Mouse (Mus musculus): ENCODE results near the gene Meis1. TPM values are rescaled to one million over a fixed set of nuclear protein-coding genes. Genes with fewer than 3 reads are reported as not detected.
A peak's percentile ranks its signal among the peaks of the same experiment; 100 is the strongest.

Gene Meis1
- polyA plus RNA-seq, 1 experiment from 2014 or later, result 28.6 TPM

GRCm38 (mm10) chr11:18929779-18930728 lies 88.7 kb downstream of the Meis1 start:
- 34% methylated on average over 17 of the region's 17 CpGs for WGBS
- H3K9ac ChIP-seq, result no peak overlapping the region
- no peaks in the 10 kb centered on the region for H3K36me3 ChIP-seq (ENCODE audit: poor library complexity, severe bottlenecking)
- H3K4me2 ChIP-seq, result peak overlapping the region; percentile 43
- ATAC-seq, result peak; percentile 54; the same call in 1 of the 2 replicates
- H3K4me3 ChIP-seq, result 0 out of 2 replicates have a peak overlapping the region, but pooled peaks have one; percentile 2
- H3K9me3 ChIP-seq (replicated peaks), result no peaks in the 10 kb centered on the region
- no peaks in the 10 kb centered on the region; the same call in 1 of the 2 replicates for H3K27me3 ChIP-seq
- peaks cover 45% of the 10 kb centered on the region for H3K4me1 ChIP-seq
- peak overlapping the region; percentile 70 for H3K27ac ChIP-seq

DNA sequence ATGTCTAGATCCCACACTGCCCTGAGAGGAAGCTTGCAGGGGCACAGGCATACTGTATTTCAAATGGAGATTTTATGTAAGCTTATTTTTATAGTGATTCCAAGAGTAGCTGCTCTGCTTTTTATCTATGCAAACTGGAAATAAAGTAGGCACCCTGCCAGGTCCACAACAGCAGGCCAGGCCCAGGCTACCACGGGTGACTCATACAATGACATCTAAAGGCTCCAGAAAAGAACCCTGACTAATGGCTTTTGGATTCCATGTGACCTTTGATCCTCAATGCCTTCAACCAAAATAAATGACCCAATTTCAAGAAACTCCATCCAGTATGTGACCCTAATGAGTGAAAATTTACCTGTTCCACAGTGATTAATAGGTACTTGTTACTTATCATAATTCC lies 91.4 kb downstream of the Meis1 start:
- Histone ChIP-seq H3K4me2 (no peak overlapping the region), H3K36me3 (ENCODE audit: poor library complexity, severe bottlenecking) (no peaks in the 10 kb centered on the region), H3K4me3 (no peak overlapping the region), H3K9me3 (replicated peaks) (no peaks in the 10 kb centered on the region), H3K27ac (no peak overlapping the region), H3K9ac (no peak overlapping the region), H3K27me3 (no peaks in the 10 kb centered on the region; the same call in 1 of the 2 replicates), H3K4me1 (peaks cover 39% of the 10 kb centered on the region)
- 0% methylated on average over 1 of the region's 1 CpGs for WGBS
- no peak for ATAC-seq

- no peak overlapping the region for H3K4me3 ChIP-seq
- no peak overlapping the region for H3K4me2 ChIP-seq
- H3K27me3 ChIP-seq, result no peaks in the 10 kb centered on the region; the same call in 1 of the 2 replicates
- H3K9me3 ChIP-seq (replicated peaks), result no peaks in the 10 kb centered on the region
- no peak overlapping the region for H3K27ac ChIP-seq
- H3K4me1 ChIP-seq, result peaks cover 36% of the 10 kb centered on the region
- no peak overlapping the region for H3K9ac ChIP-seq
- no peaks in the 10 kb centered on the region for H3K36me3 ChIP-seq (ENCODE audit: poor library complexity, severe bottlenecking)
- no peak for ATAC-seq
- 66% methylated on average over 2 of the region's 2 CpGs for WGBS
Observed at GRCm38 (mm10) chr11:18926798-18927197, 92.0 kb downstream of the Meis1 start.

DNA sequence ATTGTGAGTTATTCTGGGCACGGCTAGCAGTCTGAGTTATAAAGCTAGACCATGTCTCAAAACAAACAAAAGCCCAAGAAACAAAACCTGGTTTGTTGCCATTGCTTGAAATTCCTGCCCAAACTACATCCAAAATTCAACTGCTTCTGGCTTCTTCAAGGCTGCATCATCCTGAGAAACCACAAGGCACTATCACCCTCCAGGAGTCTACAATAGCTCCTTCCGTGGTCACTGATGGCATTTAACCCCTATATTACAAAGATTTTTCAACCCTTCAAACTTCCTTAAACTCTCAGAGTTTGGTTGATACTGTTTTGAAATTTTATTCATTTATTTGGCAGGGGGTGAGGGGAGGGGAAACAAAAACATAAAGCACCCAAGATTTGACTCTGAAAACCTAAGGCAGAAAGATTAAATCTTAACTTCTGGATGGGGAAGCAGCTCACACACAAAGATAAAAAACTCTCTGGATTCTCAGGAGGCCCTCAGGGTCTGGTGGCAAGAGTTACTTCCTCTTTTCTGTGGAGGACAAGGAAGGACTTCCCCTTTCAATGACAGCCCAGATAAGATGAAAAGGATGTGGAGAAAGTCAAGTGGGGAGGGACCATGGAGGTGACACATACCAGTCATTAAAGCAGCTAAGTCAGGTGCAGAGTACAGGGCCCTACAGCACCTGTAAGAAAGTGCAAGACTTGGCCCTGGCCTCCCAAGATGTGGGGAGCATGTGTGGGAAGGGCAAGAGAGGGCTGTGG lies 94.0 kb downstream of the Meis1 start:
- Histone ChIP-seq H3K9me3 (replicated peaks) (0 out of 2 replicates have a peak, but pooled peaks cover 6% of the 10 kb centered on the region), H3K4me3 (no peak overlapping the region), H3K27me3 (no peaks in the 10 kb centered on the region; the same call in 1 of the 2 replicates), H3K4me1 (peaks cover 15% of the 10 kb centered on the region), H3K36me3 (ENCODE audit: poor library complexity, severe bottlenecking) (no peaks in the 10 kb centered on the region), H3K27ac (no peak overlapping the region), H3K4me2 (no peak overlapping the region), H3K9ac (no peak overlapping the region)
- WGBS, result 85% methylated on average over 2 of the region's 2 CpGs
- no peak for ATAC-seq

- WGBS, result 88% methylated on average over 5 of the region's 5 CpGs
- Histone ChIP-seq H3K27me3 (no peaks in the 10 kb centered on the region; the same call in 1 of the 2 replicates), H3K4me3 (no peak overlapping the region), H3K9ac (no peak overlapping the region), H3K27ac (no peak overlapping the region), H3K4me1 (peaks cover 25% of the 10 kb centered on the region), H3K9me3 (replicated peaks) (0 out of 2 replicates have a peak, but pooled peaks cover 6% of the 10 kb centered on the region), H3K36me3 (ENCODE audit: poor library complexity, severe bottlenecking) (no peaks in the 10 kb centered on the region), H3K4me2 (no peak overlapping the region)
- ATAC-seq, result no peak
Observed at GRCm38 (mm10) chr11:18923274-18923673, 95.5 kb downstream of the Meis1 start.

GRCm38 (mm10) chr11:18920651-18921050 lies 98.1 kb downstream of the Meis1 start:
- H3K4me1 ChIP-seq, result peaks cover 39% of the 10 kb centered on the region
- no peak for ATAC-seq

GRCm38 (mm10) chr11:18919162-18919762 lies 99.5 kb downstream of the Meis1 start:
- no peak overlapping the region for H3K4me3 ChIP-seq
- H3K9me3 ChIP-seq (replicated peaks), result 0 out of 2 replicates have a peak, but pooled peaks cover 6% of the 10 kb centered on the region
- ATAC-seq, result 0 out of 2 replicates have a peak, but pooled peaks have one; percentile 14
- peak overlapping the region; percentile 49 for H3K27ac ChIP-seq
- no peaks in the 10 kb centered on the region for H3K36me3 ChIP-seq (ENCODE audit: poor library complexity, severe bottlenecking)
- H3K9ac ChIP-seq, result no peak overlapping the region
- H3K4me1 ChIP-seq, result peaks cover 48% of the 10 kb centered on the region
- H3K27me3 ChIP-seq, result peaks cover 6% of the 10 kb centered on the region; the same call in 1 of the 2 replicates
- 26% methylated on average over 3 of the region's 3 CpGs for WGBS
- no peak overlapping the region for H3K4me2 ChIP-seq

More at GRCm38 (mm10) chr11:18920651-18921050, 98.1 kb downstream of the Meis1 start:
- WGBS, result 91% methylated on average over 3 of the region's 3 CpGs
- Histone ChIP-seq H3K4me2 (no peak overlapping the region), H3K27ac (no peak overlapping the region), H3K36me3 (ENCODE audit: poor library complexity, severe bottlenecking) (no peaks in the 10 kb centered on the region), H3K9ac (no peak overlapping the region), H3K4me3 (no peak overlapping the region), H3K9me3 (replicated peaks) (0 out of 2 replicates have a peak, but pooled peaks cover 6% of the 10 kb centered on the region), H3K27me3 (peaks cover 3% of the 10 kb centered on the region; the same call in 1 of the 2 replicates)

DNA sequence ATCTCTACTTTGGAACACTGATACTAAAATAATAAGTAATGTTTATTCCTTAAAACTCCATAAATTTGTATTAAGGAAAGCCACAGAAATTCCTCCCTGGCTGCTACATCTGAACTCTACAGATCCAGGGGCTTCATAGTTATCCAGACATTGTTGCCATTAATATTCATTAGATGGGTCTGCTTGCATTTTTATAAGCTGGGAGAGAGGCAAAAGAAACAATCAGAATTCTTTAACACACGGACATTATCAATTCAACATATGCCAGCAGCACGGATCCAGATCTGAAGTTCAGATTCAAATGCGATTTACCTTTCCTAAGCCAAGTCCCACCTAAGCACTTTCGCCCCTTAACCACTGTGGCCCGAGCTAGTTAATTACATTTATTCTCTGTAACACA lies 100.9 kb downstream of the Meis1 start:
- H3K36me3 ChIP-seq (ENCODE audit: poor library complexity, severe bottlenecking), result no peaks in the 10 kb centered on the region
- no peak overlapping the region for H3K9ac ChIP-seq
- H3K4me3 ChIP-seq, result no peak overlapping the region
- ATAC-seq, result no peak
- 30% methylated on average over 5 of the region's 5 CpGs for WGBS
- H3K4me2 ChIP-seq, result peak overlapping the region; percentile 31
- H3K4me1 ChIP-seq, result peaks cover 62% of the 10 kb centered on the region
- H3K27ac ChIP-seq, result peak overlapping the region; percentile 15; the same call in 1 of the 2 replicates
- 0 out of 2 replicates have a peak, but pooled peaks cover 6% of the 10 kb centered on the region for H3K9me3 ChIP-seq (replicated peaks)
- H3K27me3 ChIP-seq, result peaks cover 8% of the 10 kb centered on the region; the same call in 1 of the 2 replicates

GRCm38 (mm10) chr11:18913251-18913650 lies 105.5 kb downstream of the Meis1 start:
- ATAC-seq, result no peak
- Histone ChIP-seq H3K9me3 (replicated peaks) (no peaks in the 10 kb centered on the region), H3K9ac (no peak overlapping the region), H3K4me2 (no peak overlapping the region), H3K27ac (no peak overlapping the region), H3K36me3 (ENCODE audit: poor library complexity, severe bottlenecking) (no peaks in the 10 kb centered on the region), H3K4me1 (peaks cover 63% of the 10 kb centered on the region), H3K27me3 (peaks cover 12% of the 10 kb centered on the region; the same call in 1 of the 2 replicates), H3K4me3 (no peak overlapping the region)
- WGBS, result 37% methylated on average over 1 of the region's 1 CpGs

DNA sequence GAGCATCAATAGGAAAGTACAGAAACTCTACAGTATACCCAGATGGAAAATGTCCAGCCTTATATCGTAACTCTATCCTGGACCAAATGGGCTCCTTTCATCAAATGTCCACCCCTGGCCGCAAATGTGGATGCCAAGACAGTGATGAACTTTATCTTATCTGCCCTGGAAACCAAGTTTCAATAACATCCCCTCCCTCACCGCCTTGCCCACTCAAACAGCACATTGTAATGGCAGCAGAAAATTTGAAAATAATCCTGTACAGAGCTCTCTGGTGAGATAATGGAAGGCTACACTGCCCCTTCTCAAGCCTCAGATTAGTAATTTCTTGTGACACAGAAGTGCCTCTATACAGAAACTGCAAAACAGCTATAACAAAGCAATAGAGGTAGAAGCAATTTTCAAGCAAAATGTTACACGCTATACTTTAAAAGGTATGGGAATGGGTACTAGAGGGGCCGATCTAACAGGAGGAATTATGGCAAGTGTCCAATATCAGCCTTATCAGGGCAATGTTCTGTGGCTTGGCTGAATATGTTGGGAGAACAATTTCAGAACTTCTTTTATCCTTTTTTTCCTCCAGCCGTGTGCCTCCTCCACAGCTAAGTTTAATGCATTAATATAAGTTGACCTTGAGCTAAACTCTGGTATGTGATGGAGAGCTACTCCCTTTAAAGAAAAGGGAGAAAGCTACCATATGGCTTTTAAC lies 106.3 kb downstream of the Meis1 start:
- WGBS, result 56% methylated on average over 6 of the region's 6 CpGs
- Histone ChIP-seq H3K4me2 (no peak overlapping the region), H3K4me1 (peaks cover 56% of the 10 kb centered on the region), H3K27me3 (peaks cover 12% of the 10 kb centered on the region; the same call in 1 of the 2 replicates), H3K9ac (no peak overlapping the region), H3K27ac (no peak overlapping the region), H3K9me3 (replicated peaks) (no peaks in the 10 kb centered on the region), H3K36me3 (ENCODE audit: poor library complexity, severe bottlenecking) (no peaks in the 10 kb centered on the region), H3K4me3 (no peak overlapping the region)
- ATAC-seq, result no peak

GRCm38 (mm10) chr11:18906866-18907265 lies 111.9 kb downstream of the Meis1 start:
- H3K4me2 ChIP-seq, result no peak overlapping the region
- no peak overlapping the region for H3K4me3 ChIP-seq
- no peaks in the 10 kb centered on the region for H3K36me3 ChIP-seq (ENCODE audit: poor library complexity, severe bottlenecking)
- H3K27ac ChIP-seq, result no peak overlapping the region
- no peak for ATAC-seq
- H3K9me3 ChIP-seq (replicated peaks), result no peaks in the 10 kb centered on the region
- 0 out of 2 replicates have a peak, but pooled peaks cover 4% of the 10 kb centered on the region for H3K27me3 ChIP-seq
- no peak overlapping the region for H3K9ac ChIP-seq
- H3K4me1 ChIP-seq, result peaks cover 7% of the 10 kb centered on the region
- 63% methylated on average over 3 of the region's 3 CpGs for WGBS

All from forebrain, embryonic 13.5 days (tissue).